Mouse (Mus musculus) heart, postnatal 0 days (tissue): ENCODE measurements at regions not wholly inside any gene's neighbourhood (a gene's known extent, or its start where the extent isn't known, plus 50 kb on each side); places are given as distances from the start of the nearest gene placed in this dataset.

Experiments used
- CTCF ChIP-seq: IDR thresholded peaks from 2 replicates; pipeline ENCODE4 v1.5.1; 2016; ENCODE audit warnings: antibody characterized with exemption, control low read depth, low read depth
- EP300 ChIP-seq: IDR thresholded peaks from 2 replicates; pipeline ENCODE4 v1.6.1; 2016; ENCODE audit warnings: antibody characterized with exemption, low read depth

DNA sequence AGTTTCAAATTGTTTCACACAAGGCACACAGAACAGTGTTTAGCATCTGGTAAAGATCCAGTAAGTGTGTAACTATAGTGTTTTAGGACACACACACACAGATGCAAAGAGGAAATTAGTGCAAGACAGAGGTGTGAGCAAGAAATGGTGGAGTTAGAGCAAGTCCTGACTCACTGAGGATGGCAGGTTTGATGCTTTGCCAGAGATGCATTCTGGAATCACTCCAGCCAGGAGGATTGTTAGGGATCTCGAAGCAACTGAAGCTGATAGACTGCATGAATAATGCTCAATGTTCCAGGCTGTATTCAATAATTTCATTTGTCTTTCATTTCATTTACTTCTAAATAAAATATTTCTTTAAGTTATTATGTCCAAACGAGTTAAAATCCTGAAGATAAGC is 357.6 kb upstream of the Klf12 start:
- TF ChIP-seq CTCF (no peak), EP300 (no peak)
